Mouse (Mus musculus) gastrocnemius, adult 2 months (tissue): Measurements from ENCODE around the gene Ncf1. TPM values are rescaled to one million over a fixed set of nuclear protein-coding genes. Genes with fewer than 3 reads are reported as not detected.
A peak's percentile ranks its signal among the peaks of the same experiment; 100 is the strongest.

Experiments
- DNase-seq: peaks from one replicate; pipeline ENCODE4 v3.0.0; 2022
- H3K27ac ChIP-seq: fragments of 200-600 bp; 2 replicates; pipeline ENCODE4 v1.8.1; 2022; ENCODE audit warnings: mild to moderate bottlenecking
- H3K4me3 ChIP-seq: fragments of 200-600 bp; 2 replicates; pipeline ENCODE4 v1.8.1; 2022; ENCODE audit warnings: mild to moderate bottlenecking, moderate library complexity
- CTCF ChIP-seq: fragments of 200-600 bp; IDR thresholded peaks from 2 replicates; pipeline ENCODE4 v1.8.1; 2022; ENCODE audit warnings: antibody characterized with exemption, mild to moderate bottlenecking, moderate library complexity
- intact Hi-C: fragments of 180-260 bp; cut with DNase I; formaldehyde crosslinking; loops from one replicate; pipeline ENCODE4 v1.15.1; 2025
- total RNA-seq, 2 experiments: library from RNA; stranded (reverse); gene quantifications; 2 replicates each; pipeline ENCODE4 v1.2.3; 2021

Ncf1 gene
- total RNA-seq, 2 experiments from 2014 or later, result 1.0 to 3.8 TPM

DNA sequence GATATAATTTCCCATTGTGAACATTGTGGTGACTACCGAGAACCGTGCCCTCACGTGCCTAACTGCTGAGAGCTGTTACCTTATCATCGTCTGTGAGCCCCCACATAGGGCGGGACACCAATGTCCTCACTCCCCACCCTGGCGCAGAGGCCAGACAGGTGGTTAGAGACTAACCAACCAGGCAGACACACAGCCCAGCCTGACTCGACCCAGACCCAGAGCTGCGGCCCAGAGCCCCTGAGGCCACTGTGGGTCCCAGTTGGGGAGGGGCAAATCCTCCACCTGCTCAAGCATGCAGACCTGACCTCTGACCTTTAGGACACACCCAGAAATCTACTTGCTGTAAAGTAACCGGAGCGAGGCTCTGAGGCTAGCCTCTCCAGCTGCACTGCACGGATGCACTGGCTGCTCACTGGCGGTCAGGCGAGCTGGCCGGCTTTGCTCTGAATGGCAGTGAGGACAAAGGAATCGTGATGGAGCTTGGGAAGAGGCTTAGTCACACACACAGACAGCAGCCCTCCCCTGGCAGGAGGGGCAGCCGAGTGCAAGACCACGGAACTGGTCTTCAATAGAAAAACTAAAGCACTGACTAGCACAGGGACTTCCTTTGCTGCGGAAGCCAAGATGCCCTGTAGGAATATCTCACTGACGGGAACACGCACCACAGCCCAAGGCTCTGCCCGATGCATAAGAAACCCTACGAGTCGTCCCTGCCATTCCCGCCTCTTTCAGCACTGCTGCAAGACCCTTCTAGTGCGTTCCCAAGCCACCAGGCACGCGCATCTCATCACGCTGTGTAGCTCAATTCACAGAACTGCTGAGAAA is 8.7 kb upstream of the Ncf1 start:
- H3K4me3 ChIP-seq, result no peak overlapping the region
- TF ChIP-seq CTCF, result no peak
- no peak for DNase-seq
- intact Hi-C loops, result no loop called here
- H3K27ac ChIP-seq, result no peak overlapping the region

DNA sequence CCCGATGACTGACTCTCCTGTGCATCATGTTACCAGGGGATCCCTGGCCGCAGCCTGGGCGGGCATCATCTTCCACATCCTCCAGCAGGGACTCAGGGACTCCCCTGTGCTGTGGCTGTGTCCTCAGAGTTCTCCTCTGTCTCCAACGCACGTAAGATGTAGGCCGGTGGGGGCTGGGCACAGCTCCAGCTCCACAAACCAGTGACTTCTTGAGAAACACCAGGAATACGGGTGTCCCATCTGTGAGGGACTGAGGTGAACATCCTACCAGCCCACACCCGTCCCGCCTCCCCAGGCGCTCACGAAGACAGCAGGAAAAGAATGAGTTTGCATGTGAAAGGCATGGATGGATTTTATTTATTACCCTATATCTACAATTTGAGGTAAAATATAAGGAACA is 8.1 kb upstream of the Ncf1 start:
- H3K27ac ChIP-seq, result no peak overlapping the region
- no peak overlapping the region for H3K4me3 ChIP-seq
- no peak for DNase-seq
- no peak for TF ChIP-seq CTCF
- intact Hi-C loops, result no loop called here

DNA sequence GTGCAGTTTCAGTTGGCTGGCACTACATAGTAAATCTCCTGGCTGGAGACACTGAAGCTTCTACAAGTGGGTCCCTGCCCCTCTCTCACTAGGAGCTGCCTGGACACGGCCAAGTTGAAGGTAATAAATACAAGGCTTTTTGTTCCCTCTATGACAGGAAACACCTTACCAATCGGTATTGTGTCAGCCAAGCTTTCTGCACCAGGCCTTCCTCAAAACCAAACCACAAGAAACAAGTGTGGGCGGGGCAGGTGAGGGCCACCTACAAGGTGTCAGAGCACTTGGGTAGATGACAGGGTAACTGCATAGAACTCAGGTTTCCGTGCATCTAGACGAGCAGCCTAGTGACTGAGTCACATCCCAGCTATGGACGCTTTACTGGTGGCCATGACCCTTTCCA is 7.4 kb upstream of the Ncf1 start:
- no peak for TF ChIP-seq CTCF
- Histone ChIP-seq H3K27ac (no peak overlapping the region), H3K4me3 (no peak overlapping the region)
- intact Hi-C loops, result no loop called here
- no peak for DNase-seq

GRCm38 (mm10) chr5:134236241-134236640 is 6.8 kb upstream of the Ncf1 start:
- Histone ChIP-seq H3K27ac (no peak overlapping the region), H3K4me3 (no peak overlapping the region)
- no peak for TF ChIP-seq CTCF
- intact Hi-C loops, result no loop called here
- no peak for DNase-seq

DNA sequence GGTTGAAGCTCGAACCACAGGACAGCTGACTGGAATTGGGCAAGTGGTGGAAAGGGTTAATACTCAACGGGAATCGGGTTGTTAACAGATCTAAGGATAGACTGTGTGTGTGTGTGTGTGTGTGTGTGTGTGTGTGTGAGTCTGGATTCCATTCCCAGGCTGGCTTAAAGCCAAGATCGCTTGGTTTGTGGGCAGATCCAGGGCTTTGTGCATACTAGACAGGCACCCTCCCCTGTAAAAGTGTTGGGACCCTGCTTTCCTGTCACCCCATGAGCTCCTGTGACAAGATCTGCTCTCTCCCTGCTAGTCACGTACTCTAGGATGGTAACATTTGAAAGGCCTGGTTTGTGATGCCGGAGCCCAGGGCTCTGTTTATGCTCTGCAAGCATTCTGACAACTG is 5.7 kb upstream of the Ncf1 start:
- intact Hi-C loops, result no loop called here
- H3K4me3 ChIP-seq, result no peak overlapping the region
- no peak overlapping the region for H3K27ac ChIP-seq
- TF ChIP-seq CTCF, result no peak
- DNase-seq, result no peak

DNA sequence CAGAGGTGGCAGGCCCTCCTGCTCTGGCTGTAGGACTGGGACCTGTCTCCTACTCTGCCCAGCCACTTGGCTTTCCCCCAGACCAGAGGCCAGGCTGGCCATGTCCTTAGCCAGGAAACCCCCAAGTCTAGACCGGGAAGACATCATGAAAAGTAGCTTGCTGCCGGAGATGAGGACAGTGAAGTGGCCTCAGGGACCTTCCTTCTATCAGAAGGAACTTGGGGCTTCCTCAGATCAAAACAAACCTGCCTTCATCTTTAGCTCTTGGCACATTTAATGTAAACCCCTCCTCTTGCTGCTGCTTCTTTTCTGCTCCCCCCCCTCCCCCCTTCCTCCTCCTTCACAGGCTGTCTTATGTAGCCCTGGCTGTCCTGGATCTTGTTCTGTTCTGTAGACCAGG is 4.8 kb upstream of the Ncf1 start:
- TF ChIP-seq CTCF, result no peak
- intact Hi-C loops, result loop anchor here (5.0 kb wide), 1 partner anchor 47 kb away; no protein-coding TSS in a partner anchor
- Histone ChIP-seq H3K27ac (no peak overlapping the region), H3K4me3 (no peak overlapping the region)
- DNase-seq, result no peak

DNA sequence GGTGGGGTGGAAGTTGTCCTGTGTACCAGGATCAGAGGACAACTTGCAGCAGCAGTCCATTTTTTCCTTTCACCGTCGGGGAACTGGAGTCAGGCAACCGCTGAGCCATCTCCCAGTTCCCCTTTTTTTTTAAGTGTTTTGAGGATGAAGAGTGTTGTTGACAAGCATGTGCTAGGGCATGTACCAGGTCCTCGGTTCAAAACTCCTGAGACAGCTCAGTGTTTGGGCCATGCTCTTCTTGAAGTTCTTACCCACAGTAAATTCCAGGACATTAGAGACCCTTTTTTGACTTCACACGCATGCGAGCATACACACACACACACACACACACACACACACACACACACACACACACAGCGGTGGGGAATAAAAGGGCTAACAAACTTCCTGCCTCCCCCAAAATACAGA is 3.8 kb upstream of the Ncf1 start:
- H3K4me3 ChIP-seq, result no peak overlapping the region
- no peak for TF ChIP-seq CTCF
- intact Hi-C loops, result loop anchor here (5.0 kb wide), 1 partner anchor 46 kb away; no protein-coding TSS in a partner anchor
- no peak for DNase-seq
- no peak overlapping the region for H3K27ac ChIP-seq

DNA sequence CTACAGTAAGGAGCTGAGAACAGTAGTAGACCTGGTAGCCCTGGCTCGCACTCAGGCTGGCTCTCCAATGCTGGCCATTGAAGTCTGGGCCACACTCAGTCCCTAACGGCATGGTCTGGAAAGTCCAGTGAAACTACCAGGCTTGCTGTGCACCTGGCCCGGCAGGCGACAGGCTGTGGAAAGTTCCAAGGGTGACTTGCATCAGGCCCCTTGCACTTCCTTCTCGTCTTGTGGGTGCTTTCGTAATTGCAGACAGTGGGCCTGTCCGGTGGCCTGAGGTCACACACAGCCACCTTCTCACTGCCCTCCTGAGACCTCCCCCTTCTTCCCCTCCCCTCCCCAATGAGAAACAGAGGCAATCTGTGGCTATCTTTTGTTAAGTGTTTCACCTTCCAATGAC is 3.1 kb upstream of the Ncf1 start:
- DNase-seq, result no peak
- Histone ChIP-seq H3K4me3 (no peak overlapping the region; the same call in 1 of the 2 replicates), H3K27ac (peak overlapping the region; percentile 71)
- TF ChIP-seq CTCF, result no peak
- intact Hi-C loops, result loop anchor here (5.0 kb wide), 1 partner anchor 45 kb away; no protein-coding TSS in a partner anchor

GRCm38 (mm10) chr5:134232111-134232510 is 2.7 kb upstream of the Ncf1 start:
- TF ChIP-seq CTCF, result no peak
- no peak for DNase-seq
- intact Hi-C loops, result loop anchor here (5.0 kb wide), 1 partner anchor 45 kb away; no protein-coding TSS in a partner anchor
- Histone ChIP-seq H3K4me3 (no peak overlapping the region; the same call in 1 of the 2 replicates), H3K27ac (peak overlapping the region; percentile 71)

DNA sequence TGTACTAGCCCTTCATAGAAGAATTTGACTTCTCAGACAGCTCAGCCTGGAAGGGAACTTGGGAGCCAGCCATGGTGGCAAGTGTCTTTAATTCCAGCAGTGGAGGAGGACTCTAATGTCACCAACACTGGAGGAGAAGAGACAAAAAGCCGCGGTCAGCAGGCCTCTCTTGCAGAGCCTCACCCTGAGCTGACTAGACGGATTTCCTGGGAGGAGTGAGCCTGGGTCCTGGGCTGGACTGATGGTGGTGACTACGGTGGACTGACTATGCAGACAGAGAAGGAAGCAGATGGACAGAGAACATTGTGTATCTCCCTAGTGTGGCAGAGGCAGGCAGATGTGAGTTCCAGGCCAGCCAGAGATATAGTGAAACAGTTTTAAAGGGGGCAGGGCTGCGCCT is 2.0 kb upstream of the Ncf1 start:
- H3K4me3 ChIP-seq, result no peak overlapping the region
- intact Hi-C loops, result loop anchor here (5.0 kb wide), 1 partner anchor 44 kb away; no protein-coding TSS in a partner anchor
- peak overlapping the region; percentile 71 for H3K27ac ChIP-seq
- no peak for TF ChIP-seq CTCF
- DNase-seq, result peak; percentile 45

GRCm38 (mm10) chr5:134228249-134228638 is 1.2 kb downstream of the Ncf1 start:
- H3K27ac ChIP-seq, result peak overlapping the region; percentile 46; the same call in 1 of the 2 replicates
- no peak for TF ChIP-seq CTCF
- no peak for DNase-seq
- peak overlapping the region; percentile 47 for H3K4me3 ChIP-seq
- intact Hi-C loops, result loop anchor here (5.0 kb wide), 1 partner anchor 114 kb away; no protein-coding TSS in a partner anchor

DNA sequence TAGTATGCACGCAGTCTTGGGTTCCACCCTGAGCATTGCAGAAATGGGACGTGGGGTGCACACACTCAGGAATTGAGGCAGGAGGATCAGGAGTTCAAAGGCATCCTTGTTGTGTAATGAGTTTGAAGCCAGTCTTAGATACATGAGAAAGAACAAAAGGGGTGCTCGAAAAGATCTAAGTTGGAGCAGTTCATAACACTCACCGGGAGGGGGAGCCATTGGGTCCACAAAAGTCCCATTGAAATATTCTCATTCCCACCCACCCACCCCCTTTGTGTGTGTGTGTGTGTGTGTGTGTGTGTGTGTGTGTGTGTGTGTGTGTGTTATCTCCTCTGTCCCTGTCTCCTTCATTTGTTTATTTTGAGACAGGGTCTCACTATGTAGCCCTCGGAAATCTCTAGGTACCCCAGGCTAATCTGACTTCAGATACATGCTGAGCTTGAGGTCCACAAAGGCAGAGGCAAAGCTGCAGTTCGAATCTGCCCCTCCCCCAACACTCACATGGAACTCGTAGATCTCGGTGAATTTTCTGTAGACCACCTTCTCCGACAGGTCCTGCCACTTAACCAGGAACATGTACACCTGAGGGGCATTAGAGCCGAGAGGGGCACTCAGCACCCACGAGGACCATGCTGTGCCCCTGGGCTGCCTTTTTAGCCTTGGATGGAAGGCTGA is 1.7 kb downstream of the Ncf1 start:
- intact Hi-C loops, result loop anchor here (5.0 kb wide), 1 partner anchor 115 kb away; no protein-coding TSS in a partner anchor
- no peak for DNase-seq
- Histone ChIP-seq H3K27ac (no peak overlapping the region), H3K4me3 (peak overlapping the region; percentile 47)
- TF ChIP-seq CTCF, result peak; percentile 65

DNA sequence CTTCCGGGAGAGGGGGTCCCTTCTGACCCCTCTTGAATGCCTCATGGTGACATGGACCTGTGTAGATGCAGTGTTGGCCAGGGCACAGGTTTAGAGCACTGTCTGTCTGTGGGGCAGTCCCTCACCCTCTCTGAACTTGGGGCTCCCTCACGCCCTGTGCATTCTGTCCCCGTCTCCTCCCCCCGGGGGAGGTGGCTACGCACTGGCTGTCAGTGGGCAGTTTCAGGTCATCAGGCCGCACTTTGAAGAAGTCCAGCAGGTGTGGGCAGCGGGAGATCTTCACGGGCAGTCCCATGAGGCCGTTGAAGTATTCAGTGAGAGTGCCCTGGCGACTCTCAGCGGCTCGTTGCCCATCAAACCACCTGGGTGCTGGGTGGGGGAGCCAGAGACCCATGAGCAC is 2.5 kb downstream of the Ncf1 start:
- intact Hi-C loops, result loop anchor here (5.0 kb wide), 1 partner anchor 115 kb away; no protein-coding TSS in a partner anchor
- no peak for TF ChIP-seq CTCF
- H3K4me3 ChIP-seq, result peak overlapping the region; percentile 28; the same call in 1 of the 2 replicates
- DNase-seq, result peak; percentile 47
- no peak overlapping the region for H3K27ac ChIP-seq
